Mouse (Mus musculus) liver (tissue): ENCODE results near the gene Eri3.

Experiments
- DNase-seq: peaks from one replicate; pipeline ENCODE4 v3.0.0-alpha.2; 2020; ENCODE audit warnings: mixed read lengths

Gene Eri3

GRCm38 (mm10) chr4:117664411-117665137 lies 114.4 kb downstream of the Eri3 start:
- DNase-seq, result no peak

- DNase-seq, result no peak
Measured at GRCm38 (mm10) chr4:117665531-117665930, 115.4 kb downstream of the Eri3 start.

GRCm38 (mm10) chr4:117666054-117666453 lies 115.9 kb downstream of the Eri3 start:
- DNase-seq, result no peak

GRCm38 (mm10) chr4:117669874-117670273 lies 119.7 kb downstream of the Eri3 start:
- DNase-seq, result no peak

GRCm38 (mm10) chr4:117672042-117672441 lies 121.9 kb downstream of the Eri3 start:
- DNase-seq, result no peak

GRCm38 (mm10) chr4:117673901-117674300 lies 123.7 kb downstream of the Eri3 start:
- no peak for DNase-seq

- DNase-seq, result peak; percentile 77
Measured at GRCm38 (mm10) chr4:117676903-117677302, 126.7 kb downstream of the Eri3 start.

GRCm38 (mm10) chr4:117680963-117681362 lies 130.8 kb downstream of the Eri3 start:
- no peak for DNase-seq

GRCm38 (mm10) chr4:117681931-117682461 lies 131.8 kb downstream of the Eri3 start, which contains the start of gene Dmap1:
Gene Dmap1, minus strand, starts transcription at chr4:117682273.
- peak; percentile 83 for DNase-seq

GRCm38 (mm10) chr4:117682463-117682862 lies 132.3 kb downstream of the Eri3 start:
- no peak for DNase-seq

GRCm38 (mm10) chr4:117683048-117683768 lies 133.0 kb downstream of the Eri3 start:
- DNase-seq, result no peak

- no peak for DNase-seq
Measured at GRCm38 (mm10) chr4:117686354-117686753, 136.2 kb downstream of the Eri3 start.

- peak; percentile 27 for DNase-seq
Measured at GRCm38 (mm10) chr4:117705361-117705760, 155.2 kb downstream of the Eri3 start.

- DNase-seq, result no peak
Measured at GRCm38 (mm10) chr4:117708780-117709550, 158.8 kb downstream of the Eri3 start.

- DNase-seq, result no peak
Measured at GRCm38 (mm10) chr4:117712314-117712713, 162.1 kb downstream of the Eri3 start.

GRCm38 (mm10) chr4:117713303-117714098 lies 163.3 kb downstream of the Eri3 start:
- DNase-seq, result no peak
